Mouse (Mus musculus): Measurements from ENCODE around the gene Rnf40.

The Rnf40 gene

GRCm38 (mm10) chr7:127649206-127649605, 60.6 kb downstream of the Rnf40 start:
- DNase-seq (ENCODE audit: low read depth, low spot score), result no peak

DNA sequence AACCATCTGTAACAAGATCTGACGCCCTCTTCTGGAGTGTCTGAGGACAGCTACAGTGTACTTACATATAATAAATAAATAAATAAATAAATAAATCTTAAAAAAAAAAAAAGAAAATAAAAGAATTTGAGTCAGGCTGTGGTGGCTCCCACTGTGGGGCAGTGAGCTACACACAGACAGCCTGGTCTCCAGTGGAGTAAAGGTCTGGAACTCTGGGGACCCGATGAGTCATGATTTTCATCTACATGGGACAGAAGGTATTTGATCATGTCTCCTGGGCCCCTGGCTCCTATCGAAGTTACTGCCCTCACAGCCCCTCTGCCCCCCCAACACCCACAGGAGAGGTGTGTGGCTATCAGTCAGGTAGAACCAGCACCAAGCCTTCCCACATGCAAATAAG, 63.1 kb downstream of the Rnf40 start:
- no peak for DNase-seq (ENCODE audit: low read depth, low spot score)

- peak; percentile 36 for DNase-seq (ENCODE audit: low read depth, low spot score)
Observed at GRCm38 (mm10) chr7:127652050-127652449, 63.5 kb downstream of the Rnf40 start.

DNA sequence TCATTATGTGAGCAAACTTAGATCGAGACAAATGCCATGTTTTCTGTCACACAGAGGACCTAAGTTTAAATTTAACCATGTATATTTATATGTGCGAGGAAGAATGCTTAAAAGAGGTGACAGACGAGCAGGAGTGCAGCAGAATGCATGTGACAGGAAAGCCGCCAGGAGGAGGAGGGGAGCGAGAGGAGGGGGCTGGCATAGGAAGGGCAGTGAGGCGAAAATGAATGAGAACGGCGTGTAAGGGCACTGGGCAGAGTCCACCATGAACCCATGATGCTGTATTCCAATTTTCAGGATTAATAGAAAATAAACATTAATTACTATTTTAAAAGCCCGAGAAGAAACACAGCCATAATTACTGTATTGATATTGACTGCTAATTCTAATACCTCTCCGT, 65.8 kb downstream of the Rnf40 start:
- no peak for DNase-seq (ENCODE audit: low read depth, low spot score)
